Mouse (Mus musculus) CH12.LX (cell line): ENCODE data around the gene Dicer1. TPM values are rescaled to one million over a fixed set of nuclear protein-coding genes. Genes with fewer than 3 reads are reported as not detected.

Experiments used
- DNase-seq: peaks from one replicate; pipeline ENCODE4 v3.0.0-alpha.2; 2013; ENCODE audit errors: extremely low read depth
- H3K27ac ChIP-seq: 2 replicates; pipeline ENCODE4 v1.5.1; 2012; ENCODE audit warnings: low read depth, mild to moderate bottlenecking, control low read depth, moderate library complexity; ENCODE audit not compliant: insufficient read depth
- H3K27me3 ChIP-seq: replicated peaks from 2 replicates; pipeline ENCODE3; 2012; ENCODE audit warnings: inconsistent platforms
- H3K36me3 ChIP-seq, 2 experiments: replicated peaks in 1 of 2; 2 replicates each; pipeline versions ENCODE3 to v1.6.1; 2012; ENCODE audit warnings: inconsistent platforms in 1 of 2, low read length in 1 of 2, mild to moderate bottlenecking in 1 of 2, mixed read lengths in 1 of 2, moderate library complexity in 1 of 2; ENCODE audit not compliant: control insufficient read depth in 1 of 2, insufficient read depth in 1 of 2
- H3K4me1 ChIP-seq, 2 experiments: 2 replicates each; pipeline ENCODE4 v1.6.1; 2012; ENCODE audit warnings: inconsistent platforms in 1 of 2, moderate library complexity in 1 of 2; ENCODE audit not compliant: insufficient read depth in 2 of 2, control insufficient read depth in 1 of 2
- H3K4me2 ChIP-seq: 2 replicates; pipeline ENCODE4 v1.6.1; 2012; ENCODE audit warnings: low read depth, mild to moderate bottlenecking, control low read depth; ENCODE audit not compliant: poor library complexity, insufficient read depth, severe bottlenecking
- H3K4me3 ChIP-seq, 3 experiments: fragments of 150-350 bp in 1 of 3; sonication (generic) in 1 of 3; replicated peaks in 1 of 3; 2 replicates each; pipeline versions ENCODE3 to v1.5.1; 2011 to 2012; ENCODE audit warnings: low read depth in 2 of 3, low read length in 2 of 3, mild to moderate bottlenecking in 2 of 3, moderate library complexity in 2 of 3, control low read depth in 1 of 3, improper control_type of control experiment in 1 of 3, inconsistent platforms in 1 of 3, mixed read lengths in 1 of 3; ENCODE audit not compliant: poor library complexity in 1 of 3
- H3K79me2 ChIP-seq: replicated peaks from 2 replicates; pipeline ENCODE4 v1.6.1; 2012; ENCODE audit warnings: mild to moderate bottlenecking, moderate library complexity; ENCODE audit not compliant: control insufficient read depth, poor library complexity, insufficient read depth, severe bottlenecking; ENCODE audit errors: extremely low read depth
- H3K9ac ChIP-seq: 2 replicates; pipeline ENCODE4 v1.6.1; 2012; ENCODE audit warnings: low read depth, mild to moderate bottlenecking, control low read depth, moderate library complexity; ENCODE audit not compliant: insufficient read depth
- H3K9me3 ChIP-seq: replicated peaks from 2 replicates; pipeline ENCODE3; 2012; ENCODE audit warnings: low read length, inconsistent platforms, mixed read lengths
- CHD2 ChIP-seq: IDR thresholded peaks from 2 replicates; pipeline ENCODE4 v1.6.1; 2011; ENCODE audit warnings: low read length, improper control_type of control experiment
- CTCF ChIP-seq, 2 experiments: IDR thresholded peaks in 1 of 2; conservative IDR thresholded peaks in 1 of 2; 2 replicates each; pipeline ENCODE4 v1.5.1; 2011 to 2012; ENCODE audit warnings: low read depth in 2 of 2, low read length in 2 of 2, improper control_type of control experiment in 1 of 2, inconsistent platforms in 1 of 2, mild to moderate bottlenecking in 1 of 2, moderate library complexity in 1 of 2
- EP300 ChIP-seq: IDR thresholded peaks from 2 replicates; pipeline ENCODE4 v1.6.1; 2011; ENCODE audit warnings: low read length, improper control_type of control experiment
- JUN ChIP-seq: IDR thresholded peaks from 2 replicates; pipeline ENCODE4 v1.6.1; 2011; ENCODE audit warnings: low read depth, mild to moderate bottlenecking, low read length, improper control_type of control experiment, moderate library complexity; ENCODE audit not compliant: insufficient read depth
- MAFK ChIP-seq: IDR thresholded peaks from 2 replicates; pipeline ENCODE4 v1.6.1; 2011; ENCODE audit warnings: low read length, improper control_type of control experiment; ENCODE audit not compliant: insufficient replicate concordance
- MAX ChIP-seq: IDR thresholded peaks from 2 replicates; pipeline ENCODE4 v1.6.1; 2011; ENCODE audit warnings: low read length, improper control_type of control experiment
- MXI1 ChIP-seq: IDR thresholded peaks from 2 replicates; pipeline ENCODE4 v1.6.1; 2011; ENCODE audit warnings: mild to moderate bottlenecking, low read depth, low read length, improper control_type of control experiment
- NELFE ChIP-seq: IDR thresholded peaks from 2 replicates; pipeline ENCODE4 v1.6.1; 2011; ENCODE audit warnings: low read depth, low read length, improper control_type of control experiment
- NRF1 ChIP-seq: IDR thresholded peaks from 2 replicates; pipeline ENCODE4 v1.6.1; 2014; ENCODE audit warnings: low read depth, mild to moderate bottlenecking, inconsistent platforms, low read length, improper control_type of control experiment, moderate library complexity
- PAX5 ChIP-seq: IDR thresholded peaks from 2 replicates; pipeline ENCODE4 v1.6.1; 2012; ENCODE audit warnings: low read length, inconsistent platforms, mixed read lengths
- POLR2AphosphoS2 ChIP-seq: IDR thresholded peaks from 2 replicates; pipeline ENCODE4 v1.6.1; 2011; ENCODE audit warnings: low read depth, low read length, improper control_type of control experiment
- SIN3A ChIP-seq: IDR thresholded peaks from 2 replicates; pipeline ENCODE4 v1.6.1; 2012; ENCODE audit warnings: low read length, improper control_type of control experiment, inconsistent platforms
- SMC3 ChIP-seq: IDR thresholded peaks from 2 replicates; pipeline ENCODE4 v1.6.1; 2011; ENCODE audit warnings: low read depth, low read length, improper control_type of control experiment
- TBP ChIP-seq: conservative IDR thresholded peaks from 2 replicates; pipeline ENCODE4 v1.6.1; 2011; ENCODE audit warnings: low read depth, low read length, improper control_type of control experiment
- TCF12 ChIP-seq: IDR thresholded peaks from 2 replicates; pipeline ENCODE4 v1.6.1; 2014; ENCODE audit warnings: low read depth, mild to moderate bottlenecking, inconsistent platforms, low read length, improper control_type of control experiment
- USF1 ChIP-seq: IDR thresholded peaks from 2 replicates; pipeline ENCODE4 v1.6.1; 2014; ENCODE audit warnings: low read depth, mild to moderate bottlenecking, inconsistent platforms, low read length, improper control_type of control experiment
- ZC3H11A ChIP-seq: IDR thresholded peaks from 2 replicates; pipeline ENCODE4 v1.6.1; 2012; ENCODE audit warnings: low read depth, mild to moderate bottlenecking, inconsistent platforms, low read length, improper control_type of control experiment
- ZNF384 ChIP-seq: IDR thresholded peaks from 2 replicates; pipeline ENCODE4 v1.6.1; 2012; ENCODE audit warnings: low read depth, low read length, improper control_type of control experiment, inconsistent platforms
- dilution Hi-C: fragments of 300-500 bp; cut with MboI; formaldehyde crosslinking; loops from 2 replicates; pipeline ENCODE4 v1.14.3; 2020; ENCODE audit warnings: low sequenced_read_pairs; ENCODE audit not compliant: extremely low pct_unique_long_range_greater_than_20kb, extremely low pct_ligation_motif_present
- in situ Hi-C: fragments of 300-500 bp; cut with MboI; formaldehyde crosslinking; loops from 3 replicates; pipeline ENCODE4 v1.14.3; 2019; ENCODE audit warnings: low sequenced_read_pairs, low pct_ligation_motif_present, low pct_unique_long_range_greater_than_20kb, mixed read lengths
- polyA plus RNA-seq: library from polyadenylated mRNA; unstranded; fragments of >175 nt; gene quantifications from 2 replicates; pipeline ENCODE4 v1.2.1, GENCODE M21; 2012; ENCODE audit warnings: low read depth; ENCODE audit not compliant: insufficient read length
- total RNA-seq, 2 experiments: library from RNA; depleted of rRNA; stranded (reverse); fragments of 300-350 nt in 1 of 2; fragments of >200 nt in 1 of 2; gene quantifications; 2 replicates each; pipeline ENCODE4 v1.2.3; 2012 to 2014

Dicer1 gene
- total and polyA plus RNA-seq, 3 experiments: 22.0 to 41.1 (median 23.2) TPM

- H3K4me1 ChIP-seq: no peaks in the 10 kb centered on the region
- no peaks in the 10 kb centered on the region for H3K79me2 ChIP-seq
- no peak overlapping the region for H3K9ac ChIP-seq
- no peaks in the 10 kb centered on the region for H3K36me3 ChIP-seq
- in situ Hi-C loops (no loop called here), dilution Hi-C loops (no loop called here)
- peaks cover 88% of the 10 kb centered on the region for H3K27me3 ChIP-seq
- no peaks in the 10 kb centered on the region for H3K9me3 ChIP-seq
- TF ChIP-seq CHD2 (no peak), MAFK (no peak), TCF12 (no peak), NELFE (no peak), SMC3 (no peak), POLR2AphosphoS2 (no peak), MXI1 (no peak), JUN (no peak), USF1 (no peak), PAX5 (no peak), CTCF (conservative IDR thresholded peaks at IDR 0.05 in 1 of 2, IDR thresholded peaks at IDR 0.05 in 1 of 2; ENCODE audit: low read depth in 2 of 2, low read length in 2 of 2) (no peak), TBP (no peak)
- H3K27ac ChIP-seq: no peak overlapping the region
- no peak for DNase-seq
- no peak overlapping the region for H3K4me2 ChIP-seq
- no peak overlapping the region for H3K4me3 ChIP-seq
Measured at GRCm38 (mm10) chr12:104665521-104665920, 86.2 kb downstream of the Dicer1 start.

GRCm38 (mm10) chr12:104656146-104656545, 95.6 kb downstream of the Dicer1 start:
- H3K4me2 ChIP-seq: no peak overlapping the region
- H3K9ac ChIP-seq: no peak overlapping the region
- H3K9me3 ChIP-seq: peaks cover 26% of the 10 kb centered on the region
- H3K27ac ChIP-seq: no peak overlapping the region
- no peak overlapping the region for H3K4me3 ChIP-seq
- H3K36me3 ChIP-seq: no peaks in the 10 kb centered on the region
- TF ChIP-seq NRF1 (no peak), CHD2 (no peak), ZC3H11A (no peak), SIN3A (no peak), ZNF384 (no peak), MAX (no peak), EP300 (no peak), USF1 (no peak)
- peaks cover 59% of the 10 kb centered on the region for H3K27me3 ChIP-seq
- H3K79me2 ChIP-seq: no peaks in the 10 kb centered on the region
- DNase-seq: no peak
- in situ Hi-C loops (no loop called here), dilution Hi-C loops (no loop called here)
- peaks cover 0 to 6% of the 10 kb centered on the region in 2 experiments; a peak in 1 of 4 replicates for H3K4me1 ChIP-seq
